Mouse (Mus musculus) retina, adult 2 months (tissue): Measurements from ENCODE around the gene Herpud1.
A peak's percentile ranks its signal among the peaks of the same experiment; 100 is the strongest.

Experiments
- DNase-seq: peaks from one replicate; pipeline ENCODE4 v3.0.0-alpha.2; 2012; ENCODE audit warnings: low read depth, low spot score

Herpud1 gene

GRCm38 (mm10) chr8:94408443-94409080 is 22.3 kb downstream of the Herpud1 start:
- DNase-seq = no peak

- no peak for DNase-seq
These were observed 23.3 kb downstream of the Herpud1 start for GRCm38 (mm10) chr8:94409523-94409922.

GRCm38 (mm10) chr8:94412518-94412917 is 26.3 kb downstream of the Herpud1 start:
- no peak for DNase-seq

GRCm38 (mm10) chr8:94413509-94413908 is 27.3 kb downstream of the Herpud1 start:
- no peak for DNase-seq

GRCm38 (mm10) chr8:94415218-94415617 is 29.0 kb downstream of the Herpud1 start:
- no peak for DNase-seq

- no peak for DNase-seq
These were observed 31.8 kb downstream of the Herpud1 start for GRCm38 (mm10) chr8:94418017-94418416.

GRCm38 (mm10) chr8:94422270-94422669 is 36.0 kb downstream of the Herpud1 start:
- no peak for DNase-seq

GRCm38 (mm10) chr8:94427953-94428352 is 41.7 kb downstream of the Herpud1 start:
- DNase-seq = no peak

GRCm38 (mm10) chr8:94428420-94428819 is 42.2 kb downstream of the Herpud1 start:
- DNase-seq = no peak

GRCm38 (mm10) chr8:94429376-94429775 is 43.1 kb downstream of the Herpud1 start:
- DNase-seq = no peak

GRCm38 (mm10) chr8:94432212-94432611 is 46.0 kb downstream of the Herpud1 start:
- no peak for DNase-seq

GRCm38 (mm10) chr8:94433981-94434466 is 47.8 kb downstream of the Herpud1 start, which contains the start of gene Nlrc5:
Nlrc5 (plus strand) TSS chr8:94434356.
- peak; percentile 8 for DNase-seq

- no peak for DNase-seq
These were observed 48.7 kb downstream of the Herpud1 start for GRCm38 (mm10) chr8:94434958-94435357.

- no peak for DNase-seq
These were observed 49.3 kb downstream of the Herpud1 start for GRCm38 (mm10) chr8:94435397-94436111.

GRCm38 (mm10) chr8:94436112-94436572 is 49.9 kb downstream of the Herpud1 start:
- DNase-seq = no peak

GRCm38 (mm10) chr8:94436900-94437299 is 50.7 kb downstream of the Herpud1 start:
- DNase-seq = no peak

- DNase-seq = no peak
These were observed 52.4 kb downstream of the Herpud1 start for GRCm38 (mm10) chr8:94438659-94439058.

- DNase-seq = no peak
These were observed 53.5 kb downstream of the Herpud1 start for GRCm38 (mm10) chr8:94439691-94440090.

GRCm38 (mm10) chr8:94440389-94440788 is 54.2 kb downstream of the Herpud1 start:
- no peak for DNase-seq

GRCm38 (mm10) chr8:94441686-94442085 is 55.4 kb downstream of the Herpud1 start:
- DNase-seq = no peak

GRCm38 (mm10) chr8:94443153-94443552 is 56.9 kb downstream of the Herpud1 start:
- no peak for DNase-seq

GRCm38 (mm10) chr8:94444480-94444879 is 58.2 kb downstream of the Herpud1 start:
- DNase-seq = no peak
